In genomic region chr1:134096264-134096934, GRCm38 (mm10) we compare ENCODE assay signal across 8 mouse cellular contexts. TPM values are rescaled to one million over a fixed set of nuclear protein-coding genes. Genes with fewer than 3 reads are reported as not detected.
DNase-seq lines count a peak whose midpoint lies in the region; ATAC-seq and TF ChIP-seq lines count a peak whose summit lies in the region.

No protein-coding gene starts in this region.

- peaks cover 37% of the 10 kb centered on the region for H3K4me1 ChIP-seq in kidney, adult 2 months (ENCODE audit: control insufficient read depth, insufficient read depth, low read length)
- H3K4me1 ChIP-seq in bone marrow, adult 2 months (ENCODE audit: control insufficient read depth, insufficient read depth, low read length): peaks cover 22% of the 10 kb centered on the region
- H3K4me1 ChIP-seq in heart, embryonic 11.5 days (ENCODE audit: control insufficient read depth, insufficient read depth, low read length): peaks cover 62% of the 10 kb centered on the region
- H3K4me1 ChIP-seq in limb, embryonic 14.5 days (ENCODE audit: control insufficient read depth, insufficient read depth, low read length): peaks cover 53% of the 10 kb centered on the region
- peaks cover 18% of the 10 kb centered on the region for H3K4me1 ChIP-seq in midbrain, embryonic 16.5 days (ENCODE audit: control insufficient read depth, insufficient read depth, low read length)

- H3K9me3 ChIP-seq in heart, embryonic 11.5 days (replicated peaks; ENCODE audit: control insufficient read depth, low read length): no peaks in the 10 kb centered on the region
- no peaks in the 10 kb centered on the region for H3K9me3 ChIP-seq in limb, embryonic 14.5 days (ENCODE audit: control insufficient read depth, low read length)
- H3K9me3 ChIP-seq in midbrain, embryonic 16.5 days (replicated peaks; ENCODE audit: control insufficient read depth, low read length, poor library complexity, severe bottlenecking): no peaks in the 10 kb centered on the region

- no peak overlapping the region for H3K27ac ChIP-seq in kidney, adult 2 months (ENCODE audit: insufficient read depth, low read depth, low read length)
- peak overlapping the region; percentile 8; the same call in 1 of the 2 replicates for H3K27ac ChIP-seq in bone marrow, adult 2 months (ENCODE audit: control insufficient read depth, insufficient read depth, low read depth, low read length, poor library complexity)
- H3K27ac ChIP-seq in heart, embryonic 11.5 days (ENCODE audit: low read depth, low read length): no peak overlapping the region
- peak overlapping the region; percentile 50 for H3K27ac ChIP-seq in limb, embryonic 14.5 days (replicated peaks; ENCODE audit: low read depth, low read length)
- H3K27ac ChIP-seq in midbrain, embryonic 16.5 days (ENCODE audit: low read length): peak overlapping the region; percentile 68

- H3K4me2 ChIP-seq in heart, embryonic 11.5 days: 0 out of 2 replicates have a peak overlapping the region, but pooled peaks have one; percentile 1
- H3K4me2 ChIP-seq in limb, embryonic 14.5 days (replicated peaks; ENCODE audit: low read depth, low read length, severe bottlenecking): 0 out of 2 replicates have a peak overlapping the region, but pooled peaks have one; percentile 3
- H3K4me2 ChIP-seq in midbrain, embryonic 16.5 days (ENCODE audit: low read length): no peak overlapping the region

- no peak for ATAC-seq in heart, embryonic 11.5 days (replicated peaks; ENCODE audit: insufficient number of reproducible peaks, low FRiP score, low TSS enrichment)
- ATAC-seq in limb, embryonic 14.5 days (ENCODE audit: low FRiP score, low read depth): no peak
- peak; percentile 57; the same call in 1 of the 2 replicates for ATAC-seq in midbrain, embryonic 16.5 days

- peak; percentile 17 for DNase-seq in kidney, adult 11 months
- DNase-seq in kidney, adult 2 months: no peak
- peak; percentile 76 for DNase-seq in limb, embryonic 14.5 days (ENCODE audit: low spot score)
- no peak for DNase-seq in urinary bladder, postnatal 10 days (ENCODE audit: low spot score)
- DNase-seq in spleen, postnatal 14 days (ENCODE audit: low spot score in 2 of 2): no peak

- H3K36me3 ChIP-seq in kidney, adult 2 months (ENCODE audit: control insufficient read depth, insufficient read depth, low read length): no peaks in the 10 kb centered on the region
- no peaks in the 10 kb centered on the region for H3K36me3 ChIP-seq in heart, embryonic 11.5 days (ENCODE audit: control insufficient read depth, insufficient read depth, low read length)
- no peaks in the 10 kb centered on the region for H3K36me3 ChIP-seq in limb, embryonic 14.5 days (ENCODE audit: control insufficient read depth, insufficient read depth, low read length)
- H3K36me3 ChIP-seq in midbrain, embryonic 16.5 days (ENCODE audit: control insufficient read depth, insufficient read depth, low read length): no peaks in the 10 kb centered on the region

- no peak overlapping the region for H3K4me3 ChIP-seq in kidney, adult 2 months (ENCODE audit: insufficient read depth, low read depth, low read length)
- no peak overlapping the region for H3K4me3 ChIP-seq in bone marrow, adult 2 months (replicated peaks; ENCODE audit: control insufficient read depth, low read depth, low read length)
- no peak overlapping the region for H3K4me3 ChIP-seq in heart, embryonic 11.5 days (ENCODE audit: low read depth, low read length)
- no peak overlapping the region for H3K4me3 ChIP-seq in limb, embryonic 14.5 days (replicated peaks; ENCODE audit: low read length)
- no peak overlapping the region for H3K4me3 ChIP-seq in midbrain, embryonic 16.5 days (ENCODE audit: low read depth, low read length)

- TF ChIP-seq POLR2A in kidney, adult 2 months (IDR thresholded peaks at IDR 0.05; ENCODE audit: low read depth, low read length): no peak
- no peak for TF ChIP-seq POLR2A in bone marrow, adult 2 months (IDR thresholded peaks at IDR 0.05; ENCODE audit: borderline replicate concordance, control insufficient read depth, low read depth, low read length)
- TF ChIP-seq POLR2A in limb, embryonic 14.5 days (IDR thresholded peaks at IDR 0.05; ENCODE audit: borderline replicate concordance, extremely low read depth, insufficient read depth, insufficient read length): no peak

- H3K9ac ChIP-seq in heart, embryonic 11.5 days (ENCODE audit: low read depth, low read length): no peak overlapping the region
- H3K9ac ChIP-seq in limb, embryonic 14.5 days (ENCODE audit: low read depth, low read length, severe bottlenecking): peak overlapping the region; percentile 17; the same call in 1 of the 2 replicates
- no peak overlapping the region for H3K9ac ChIP-seq in midbrain, embryonic 16.5 days (ENCODE audit: low read depth, low read length)

- H3K27me3 ChIP-seq in kidney, adult 2 months (replicated peaks; ENCODE audit: control insufficient read depth, insufficient read depth, low read length): no peaks in the 10 kb centered on the region
- no peaks in the 10 kb centered on the region for H3K27me3 ChIP-seq in heart, embryonic 11.5 days (ENCODE audit: control insufficient read depth, insufficient read depth, low read length)
- H3K27me3 ChIP-seq in limb, embryonic 14.5 days (ENCODE audit: control insufficient read depth, insufficient read depth, low read length): no peaks in the 10 kb centered on the region
- no peaks in the 10 kb centered on the region for H3K27me3 ChIP-seq in midbrain, embryonic 16.5 days (ENCODE audit: control insufficient read depth, insufficient read depth, low read depth, low read length)

- WGBS in kidney, adult 2 months: 57% methylated on average over 14 of the region's 14 CpGs
- 25% methylated on average over 14 of the region's 14 CpGs for WGBS in bone marrow, adult 2 months
- 64% methylated on average over 14 of the region's 14 CpGs for WGBS in heart, embryonic 11.5 days (ENCODE audit: insufficient replicate concordance)
- WGBS in limb, embryonic 14.5 days: 48% methylated on average over 14 of the region's 14 CpGs
- WGBS in midbrain, embryonic 16.5 days: 18% methylated on average over 14 of the region's 14 CpGs

- no peak for TF ChIP-seq CTCF in kidney, adult 2 months (conservative IDR thresholded peaks at IDR 0.05; ENCODE audit: insufficient read depth, insufficient read length, low read depth, low read length)
- TF ChIP-seq CTCF in bone marrow, adult 2 months (IDR thresholded peaks at IDR 0.05; ENCODE audit: control insufficient read depth, insufficient read depth, low read length): no peak

RNA-seq across cellular contexts. Expression of gene Chit1, which starts 14.6 kb away (rescaled TPM):
- polyA plus RNA-seq in kidney, adult 2 months (2012; rRNA removed): not detected in 2 replicates
- not detected in 2 replicates for polyA plus RNA-seq in bone marrow, adult 2 months (2011; ENCODE audit: insufficient read depth, insufficient read length, low replicate concordance, missing spikeins)
- polyA plus RNA-seq in heart, embryonic 11.5 days (2014; fragmentation: Nextera tagmentation; extraction: Ambion mirVana): 1.7 and 1.9 TPM in 2 replicates
- 0.33 TPM in 2 replicates for polyA plus RNA-seq in limb, embryonic 14.5 days (2012; rRNA removed)
- 0.18 and 0.30 TPM in 2 replicates for polyA plus RNA-seq in limb, embryonic 14.5 days (2014; fragmentation: Nextera tagmentation; extraction: Ambion mirVana)
- polyA plus RNA-seq in midbrain, embryonic 16.5 days (2015; fragmentation: Nextera tagmentation; extraction: Ambion mirVana): 0.21 TPM in 1 of 2 replicates, not detected in the other

RNA-seq across cellular contexts. Expression of gene Btg2, which starts 17.5 kb away (rescaled TPM):
- polyA plus RNA-seq in kidney, adult 2 months (2012; rRNA removed): 20.3 and 23.7 TPM in 2 replicates
- polyA plus RNA-seq in bone marrow, adult 2 months (2011; ENCODE audit: insufficient read depth, insufficient read length, low replicate concordance, missing spikeins): 79.9 and 89.5 TPM in 2 replicates
- 31.7 and 35.6 TPM in 2 replicates for polyA plus RNA-seq in heart, embryonic 11.5 days (2014; fragmentation: Nextera tagmentation; extraction: Ambion mirVana)
- polyA plus RNA-seq in limb, embryonic 14.5 days (2012; rRNA removed): 18.6 TPM in 2 replicates
- polyA plus RNA-seq in limb, embryonic 14.5 days (2014; fragmentation: Nextera tagmentation; extraction: Ambion mirVana): 26.2 and 26.4 TPM in 2 replicates
- polyA plus RNA-seq in midbrain, embryonic 16.5 days (2015; fragmentation: Nextera tagmentation; extraction: Ambion mirVana): 27.2 and 34.9 TPM in 2 replicates

RNA-seq across cellular contexts. Expression of gene Fmod, which starts 59.3 kb away (rescaled TPM):
- polyA plus RNA-seq in kidney, adult 2 months (2012; rRNA removed): 9.7 and 11.9 TPM in 2 replicates
- 0.31 TPM in 1 of 2 replicates, not detected in the other for polyA plus RNA-seq in bone marrow, adult 2 months (2011; ENCODE audit: insufficient read depth, insufficient read length, low replicate concordance, missing spikeins)
- polyA plus RNA-seq in heart, embryonic 11.5 days (2014; fragmentation: Nextera tagmentation; extraction: Ambion mirVana): 10.6 and 13.4 TPM in 2 replicates
- 86.7 and 105 TPM in 2 replicates for polyA plus RNA-seq in limb, embryonic 14.5 days (2012; rRNA removed)
- 75.1 and 79.5 TPM in 2 replicates for polyA plus RNA-seq in limb, embryonic 14.5 days (2014; fragmentation: Nextera tagmentation; extraction: Ambion mirVana)
- polyA plus RNA-seq in midbrain, embryonic 16.5 days (2015; fragmentation: Nextera tagmentation; extraction: Ambion mirVana): 9.8 and 15.2 TPM in 2 replicates

Comparison
In these comparisons a context has a peak if more than half of its experiments do, and no peak if none do; other contexts are left out.
1. DNase-seq: peak in kidney, adult 11 months (single experiment) and limb, embryonic 14.5 days (single experiment); none in kidney, adult 2 months (single experiment), urinary bladder, postnatal 10 days (single experiment) and spleen, postnatal 14 days (0 of 2).
2. H3K27ac ChIP-seq: peak in bone marrow, adult 2 months (single experiment), limb, embryonic 14.5 days (single experiment) and midbrain, embryonic 16.5 days (single experiment); none in kidney, adult 2 months (single experiment) and heart, embryonic 11.5 days (single experiment).